Mouse (Mus musculus) midbrain, embryonic 16.5 days (tissue): ENCODE results near the gene Vsig10. TPM values are rescaled to one million over a fixed set of nuclear protein-coding genes. Genes with fewer than 3 reads are reported as not detected.

Experiments used
- ATAC-seq: fragments of 200-750 bp; cut with Nextera tagmentation; 2 replicates; pipeline ENCODE4 v1.8.0; 2017; ENCODE audit warnings: moderate TSS enrichment
- H3K27ac ChIP-seq: fragments of 300-500 bp; sonication (generic); 2 replicates; pipeline ENCODE4 v1.5.1; 2014; ENCODE audit warnings: mild to moderate bottlenecking, low read length, mixed read lengths
- H3K27me3 ChIP-seq: fragments of 300-500 bp; sonication (generic); 2 replicates; pipeline ENCODE4 v1.6.1; 2014; ENCODE audit warnings: low read depth, low read length, mixed read lengths; ENCODE audit not compliant: control insufficient read depth, insufficient read depth
- H3K36me3 ChIP-seq: fragments of 300-500 bp; sonication (generic); 2 replicates; pipeline ENCODE4 v1.6.1; 2014; ENCODE audit warnings: mild to moderate bottlenecking, low read length, moderate library complexity, mixed read lengths; ENCODE audit not compliant: control insufficient read depth, insufficient read depth
- H3K4me1 ChIP-seq: fragments of 300-500 bp; sonication (generic); 2 replicates; pipeline ENCODE4 v1.6.1; 2014; ENCODE audit warnings: mild to moderate bottlenecking, low read length, mixed read lengths; ENCODE audit not compliant: control insufficient read depth, insufficient read depth
- H3K4me2 ChIP-seq: fragments of 300-500 bp; sonication (generic); 2 replicates; pipeline ENCODE4 v1.6.1; 2014; ENCODE audit warnings: mild to moderate bottlenecking, low read length, mixed read lengths
- H3K4me3 ChIP-seq: fragments of 300-500 bp; sonication (generic); 2 replicates; pipeline ENCODE4 v1.5.1; 2014; ENCODE audit warnings: low read depth, mild to moderate bottlenecking, low read length, moderate library complexity, mixed read lengths
- H3K9ac ChIP-seq: fragments of 300-500 bp; sonication (generic); 2 replicates; pipeline ENCODE4 v1.6.1; 2014; ENCODE audit warnings: low read depth, low read length, mixed read lengths
- H3K9me3 ChIP-seq: fragments of 300-500 bp; sonication (generic); replicated peaks from 2 replicates; pipeline ENCODE4 v1.6.1; 2014; ENCODE audit warnings: mild to moderate bottlenecking, low read length, mixed read lengths; ENCODE audit not compliant: control insufficient read depth, poor library complexity, severe bottlenecking
- WGBS: fragments of 180-500 bp; shearing (Covaris S2); extraction: QIAGEN DNeasy Blood & Tissue Kit; methylation state at CpG from one replicate; pipeline ENCODE4 v1.1.7; 2014; 5-methylcytosine and 5-hydroxymethylcytosine counted together
- polyA plus RNA-seq: library from polyadenylated mRNA; unstranded; fragments of >200 nt; fragmentation: Nextera tagmentation; extraction: Ambion mirVana; gene quantifications from 2 replicates; pipeline ENCODE4 v1.2.1, GENCODE M21; 2015

Vsig10 gene
- polyA plus RNA-seq, 1 experiment from 2014 or later = 1.8 TPM

DNA sequence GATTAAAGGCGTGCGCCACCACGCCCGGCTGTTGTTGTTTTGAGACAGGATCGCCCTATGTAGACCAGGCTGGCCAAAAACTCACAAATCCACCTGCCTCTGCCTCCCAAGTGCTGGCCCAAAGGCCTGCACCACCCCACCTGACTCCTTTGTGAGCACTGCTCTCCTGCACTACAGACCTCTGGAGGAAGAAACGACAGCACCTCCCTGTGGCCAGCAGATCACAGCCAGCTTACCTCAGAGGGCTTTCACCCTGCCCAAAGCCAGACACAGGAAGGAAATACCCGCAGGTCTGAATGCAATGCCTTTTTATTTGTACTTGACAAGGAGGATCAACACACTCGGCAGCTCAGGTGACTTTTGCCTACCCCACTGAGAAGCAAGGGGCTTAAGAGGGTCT, 36.5 kb upstream of the Vsig10 start:
- 91% methylated on average over 8 of the region's 8 CpGs for WGBS
- H3K36me3 ChIP-seq = peaks cover 19% of the 10 kb centered on the region

DNA sequence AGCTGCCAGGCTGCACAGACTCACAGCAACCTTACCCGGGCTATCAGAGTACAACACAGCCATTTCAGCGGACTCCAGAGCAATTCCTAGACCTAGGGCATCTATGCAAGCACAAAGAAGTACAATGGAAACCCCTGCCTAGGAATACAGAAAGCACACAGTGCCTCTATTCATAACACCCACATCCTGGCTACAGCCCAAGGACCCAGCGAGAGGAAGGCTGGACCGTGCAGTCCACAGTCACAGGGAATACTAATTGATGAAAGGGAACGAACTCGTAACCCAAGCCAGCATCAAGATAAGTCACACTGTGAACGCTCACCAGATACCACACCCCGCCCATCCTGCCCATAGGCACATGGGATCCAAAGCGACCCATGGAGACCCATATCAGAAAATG, 34.9 kb upstream of the Vsig10 start:
- Histone ChIP-seq H3K9me3 (no peaks in the 10 kb centered on the region), H3K4me2 (no peak overlapping the region), H3K36me3 (peaks cover 19% of the 10 kb centered on the region), H3K4me3 (no peak overlapping the region), H3K4me1 (peaks cover 25% of the 10 kb centered on the region), H3K27ac (no peak overlapping the region), H3K9ac (no peak overlapping the region), H3K27me3 (no peaks in the 10 kb centered on the region)
- ATAC-seq = no peak
- WGBS = 70% methylated on average over 9 of the region's 9 CpGs

More for the DNA sequence above, 36.5 kb upstream of the Vsig10 start:
- Histone ChIP-seq H3K27me3 (no peaks in the 10 kb centered on the region), H3K4me3 (no peak overlapping the region), H3K4me2 (no peak overlapping the region), H3K9ac (no peak overlapping the region), H3K9me3 (no peaks in the 10 kb centered on the region), H3K27ac (no peak overlapping the region), H3K4me1 (peaks cover 18% of the 10 kb centered on the region)
- ATAC-seq = no peak

DNA sequence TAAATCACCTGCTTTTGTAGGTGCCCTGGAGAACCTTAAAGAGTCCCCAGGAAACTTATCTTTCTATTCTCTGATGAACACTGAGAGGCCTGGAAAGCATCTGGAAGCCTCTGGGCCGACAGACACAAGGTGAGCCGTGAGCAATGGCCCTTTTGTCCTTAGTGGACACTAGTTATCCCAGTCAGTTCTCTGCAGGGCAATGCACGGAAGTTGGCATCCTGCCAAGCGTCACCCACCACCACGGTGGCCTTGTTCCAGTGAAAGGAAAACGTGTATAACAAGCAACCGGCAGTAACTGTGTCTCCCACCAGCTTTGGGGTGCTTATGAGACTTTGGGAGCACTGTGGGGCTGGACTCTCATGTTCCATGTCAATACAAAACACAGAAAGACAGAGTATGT, 34.2 kb upstream of the Vsig10 start:
- Histone ChIP-seq H3K9me3 (no peaks in the 10 kb centered on the region), H3K27ac (no peak overlapping the region), H3K4me3 (no peak overlapping the region), H3K36me3 (peaks cover 19% of the 10 kb centered on the region), H3K4me1 (peaks cover 25% of the 10 kb centered on the region), H3K4me2 (no peak overlapping the region), H3K9ac (no peak overlapping the region), H3K27me3 (no peaks in the 10 kb centered on the region)
- WGBS = 59% methylated on average over 7 of the region's 7 CpGs
- no peak for ATAC-seq

DNA sequence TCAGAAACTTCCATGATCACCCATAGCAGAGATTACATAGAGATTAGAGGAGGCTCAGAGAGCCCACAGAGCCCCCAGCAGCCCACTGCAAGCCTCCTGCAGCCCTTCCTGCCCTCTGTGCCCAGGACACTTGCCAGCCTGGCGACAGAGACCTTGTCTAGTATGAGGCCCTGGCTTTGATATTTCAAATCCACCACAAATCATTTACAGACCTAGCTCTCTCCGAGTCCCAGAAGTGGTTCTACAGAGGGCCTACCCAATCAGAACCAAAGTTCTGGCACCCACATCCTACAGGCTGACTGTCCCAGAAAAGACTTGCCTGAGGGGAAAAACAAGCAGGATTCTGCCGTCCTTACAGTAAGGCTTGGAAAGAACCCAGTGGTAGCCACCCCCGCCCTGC, 33.6 kb upstream of the Vsig10 start:
- H3K27me3 ChIP-seq = no peaks in the 10 kb centered on the region
- no peak for ATAC-seq
- H3K4me1 ChIP-seq = peaks cover 25% of the 10 kb centered on the region
- H3K27ac ChIP-seq = no peak overlapping the region
- H3K4me2 ChIP-seq = no peak overlapping the region
- H3K4me3 ChIP-seq = no peak overlapping the region
- 82% methylated on average over 4 of the region's 4 CpGs for WGBS
- H3K9ac ChIP-seq = no peak overlapping the region
- no peaks in the 10 kb centered on the region for H3K9me3 ChIP-seq
- peaks cover 19% of the 10 kb centered on the region for H3K36me3 ChIP-seq

DNA sequence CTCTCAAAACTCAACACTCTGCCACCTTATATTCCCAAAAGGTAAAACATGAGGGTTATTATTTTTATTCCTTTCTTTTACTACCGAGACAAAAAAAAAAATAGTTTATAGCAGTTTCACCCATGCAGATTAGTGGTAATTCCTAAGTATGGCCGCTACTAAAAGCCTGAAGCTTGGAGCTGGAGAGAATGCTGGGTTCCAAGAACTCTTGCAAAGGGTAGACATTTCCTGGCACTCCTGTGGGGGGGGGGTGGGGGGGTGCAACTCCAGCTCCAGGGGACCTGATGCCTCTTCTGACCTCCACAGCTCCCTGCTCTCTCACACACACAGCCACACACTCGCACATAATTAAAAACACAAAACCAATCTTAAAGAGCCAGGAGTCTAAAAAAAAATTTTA, 32.6 kb upstream of the Vsig10 start:
- no peaks in the 10 kb centered on the region for H3K9me3 ChIP-seq
- peak overlapping the region; percentile 68 for H3K4me2 ChIP-seq
- ATAC-seq = no peak
- peak overlapping the region; percentile 87 for H3K4me3 ChIP-seq
- H3K9ac ChIP-seq = peak overlapping the region; percentile 86
- H3K4me1 ChIP-seq = peaks cover 25% of the 10 kb centered on the region
- no peak overlapping the region for H3K27ac ChIP-seq
- 50% methylated on average over 3 of the region's 3 CpGs for WGBS
- H3K27me3 ChIP-seq = no peaks in the 10 kb centered on the region
- peaks cover 14% of the 10 kb centered on the region for H3K36me3 ChIP-seq

DNA sequence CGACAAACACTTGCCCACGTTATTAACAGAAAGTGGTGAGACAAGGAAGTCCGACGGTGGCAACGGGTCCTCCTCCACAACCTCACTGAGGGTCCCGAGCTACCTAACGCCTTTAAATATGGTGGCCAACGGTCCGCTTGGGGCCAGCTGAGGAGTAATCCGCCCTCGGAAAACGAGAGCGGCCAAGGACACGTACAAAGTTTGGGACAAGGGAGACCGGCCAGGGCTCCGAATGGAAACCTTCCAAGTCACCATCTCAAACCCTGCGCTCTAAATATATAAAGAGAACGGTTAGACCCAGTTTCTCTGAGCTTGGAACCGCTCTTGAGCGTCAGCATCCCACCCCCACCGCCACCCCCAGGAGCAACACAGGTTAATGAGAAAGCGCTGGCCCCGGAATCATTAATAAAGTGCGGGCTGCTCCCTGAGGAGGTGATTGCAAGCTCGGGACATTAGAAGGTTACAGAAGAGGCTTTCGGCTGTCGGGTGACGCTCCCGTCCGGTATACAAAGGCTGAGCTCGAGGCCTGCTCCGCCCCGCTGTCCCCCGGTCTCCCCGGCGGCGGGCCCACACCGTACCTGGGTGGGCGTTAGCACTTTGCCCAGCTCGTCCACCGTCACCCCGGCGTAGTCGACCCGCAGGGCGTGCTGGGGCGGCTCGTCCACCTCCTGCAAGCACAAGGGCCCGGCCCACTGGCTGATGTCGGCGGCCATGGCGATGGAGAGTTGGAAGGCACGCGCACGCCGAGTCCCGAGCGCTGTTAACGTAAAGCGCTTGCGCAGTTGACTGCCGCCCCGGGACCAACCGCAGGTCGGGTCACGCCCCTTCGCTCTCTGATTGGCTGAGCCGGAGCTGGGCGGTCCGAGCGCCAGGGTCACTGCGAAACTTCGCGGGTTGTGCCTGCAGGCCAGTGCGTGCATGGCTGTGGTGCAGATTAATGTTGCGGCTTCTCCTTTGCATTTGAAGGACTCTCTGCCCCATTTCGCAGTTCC, 31.8 kb upstream of the Vsig10 start, which contains the start of gene Pebp1:
Pebp1 (minus strand) TSS at position 795 of the 992 bp plus-strand sequence.
- H3K4me3 ChIP-seq = peak within 1 kb of the TSS; percentile 87
- H3K27me3 ChIP-seq = no peaks in the 10 kb centered on the region
- peak within 1 kb of the TSS; percentile 80 for H3K4me2 ChIP-seq
- ATAC-seq = peak; percentile 93
- peak within 1 kb of the TSS; percentile 86 for H3K9ac ChIP-seq
- under 1% methylated on average over 68 of the region's 77 CpGs for WGBS
- H3K27ac ChIP-seq = peak within 1 kb of the TSS; percentile 78
- no peaks in the 10 kb centered on the region for H3K9me3 ChIP-seq
- H3K36me3 ChIP-seq = 0 out of 2 replicates have a peak, but pooled peaks cover 6% of the 10 kb centered on the region
- H3K4me1 ChIP-seq = peaks cover 25% of the 10 kb centered on the region

DNA sequence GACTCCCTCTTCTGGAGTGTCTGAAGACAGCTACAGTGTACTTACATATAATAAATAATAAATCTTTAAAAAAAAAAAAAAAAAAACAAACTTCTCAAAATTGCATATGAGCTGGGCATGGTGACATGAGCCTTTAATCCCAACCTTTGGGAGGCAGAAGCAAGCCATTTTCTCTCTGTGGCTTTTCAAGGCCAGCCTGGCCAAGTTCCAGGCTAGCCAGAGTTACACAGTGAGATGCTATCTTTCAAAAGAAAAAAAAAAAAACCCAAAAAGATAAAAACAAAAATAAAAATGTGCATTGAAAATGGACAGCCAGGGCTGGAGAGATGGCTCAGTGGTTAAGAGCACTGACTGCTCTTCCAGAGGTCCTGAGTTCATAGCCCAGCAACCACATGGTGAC, 29.2 kb upstream of the Vsig10 start:
- Histone ChIP-seq H3K9ac (no peak overlapping the region), H3K4me2 (no peak overlapping the region), H3K27ac (no peak overlapping the region), H3K4me1 (peaks cover 22% of the 10 kb centered on the region), H3K27me3 (no peaks in the 10 kb centered on the region), H3K36me3 (no peaks in the 10 kb centered on the region), H3K9me3 (no peaks in the 10 kb centered on the region), H3K4me3 (no peak overlapping the region)
- ATAC-seq = no peak

DNA sequence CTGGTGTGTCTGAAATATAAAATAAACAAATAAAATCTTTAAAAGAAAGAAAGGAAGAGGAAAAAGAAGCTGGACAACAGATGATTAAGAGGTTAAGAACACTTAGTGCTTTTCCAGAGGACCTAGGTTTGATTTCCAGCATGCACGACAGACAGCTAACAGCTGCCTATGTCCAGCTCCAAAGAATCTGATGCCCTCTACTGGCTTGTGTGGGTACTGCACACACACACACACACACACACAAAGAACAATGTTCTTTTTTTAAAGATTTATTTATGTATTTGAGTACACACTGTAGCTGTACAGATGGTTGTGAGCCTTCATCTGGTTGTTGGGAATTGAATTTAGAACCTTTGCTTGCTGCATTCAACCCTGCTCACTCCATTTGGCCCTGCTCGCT, 28.8 kb upstream of the Vsig10 start:
- Histone ChIP-seq H3K9me3 (no peaks in the 10 kb centered on the region), H3K36me3 (no peaks in the 10 kb centered on the region), H3K9ac (no peak overlapping the region), H3K27ac (no peak overlapping the region), H3K4me3 (no peak overlapping the region), H3K4me2 (no peak overlapping the region), H3K27me3 (no peaks in the 10 kb centered on the region), H3K4me1 (peaks cover 21% of the 10 kb centered on the region)
- no peak for ATAC-seq
- WGBS = 95% methylated on average over 2 of the region's 2 CpGs

DNA sequence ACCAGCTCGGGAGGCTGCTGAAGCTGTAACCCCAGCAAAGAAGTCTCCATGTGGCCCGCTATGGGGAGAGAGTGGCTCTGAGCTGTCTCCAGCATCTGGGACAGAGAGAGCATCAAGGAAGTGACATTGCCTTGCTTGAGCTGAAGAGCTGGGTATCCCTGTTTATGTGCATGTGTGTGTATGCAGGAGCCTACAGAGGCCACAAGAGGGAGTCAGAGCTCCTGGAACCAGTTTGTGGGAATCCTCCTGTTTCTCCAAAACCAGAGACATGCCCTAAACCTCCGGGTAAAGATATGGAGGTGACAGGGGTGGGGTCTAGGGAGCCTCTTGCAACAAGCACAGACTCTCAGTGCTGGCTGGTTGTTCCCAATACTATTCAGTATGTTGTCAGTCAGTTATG, 27.6 kb upstream of the Vsig10 start:
- Histone ChIP-seq H3K4me1 (peaks cover 9% of the 10 kb centered on the region), H3K9ac (no peak overlapping the region), H3K4me3 (no peak overlapping the region), H3K27ac (no peak overlapping the region), H3K36me3 (no peaks in the 10 kb centered on the region), H3K4me2 (no peak overlapping the region), H3K9me3 (no peaks in the 10 kb centered on the region), H3K27me3 (no peaks in the 10 kb centered on the region)
- 82% methylated on average over 3 of the region's 3 CpGs for WGBS
- ATAC-seq = no peak
